Mouse (Mus musculus): Measurements from ENCODE around the gene Vmn1r188.
"Not testable (repeated sequence)": the region's sequence is repeated elsewhere in the genome, so short reads cannot be mapped to it uniquely, and the experiment has no call there.

Gene Vmn1r188

GRCm38 (mm10) chr13:22084140-22084539 lies at the start of gene Vmn1r188:
TSS of gene Vmn1r188 (plus strand) at chr13:22084440.
- DNase-seq = not testable (repeated sequence)

GRCm38 (mm10) chr13:22034443-22035266 lies 49.6 kb upstream of the Vmn1r188 start:
- no peak for DNase-seq

GRCm38 (mm10) chr13:22035267-22036148 lies 48.7 kb upstream of the Vmn1r188 start, which contains the start of the genes Hist1h2ah and Hist1h2bk:
TSS of gene Hist1h2ah (minus strand) at chr13:22035568.
TSS of gene Hist1h2bk (plus strand) at chr13:22035870.
- peak; percentile 84 for DNase-seq

- DNase-seq = no peak
These were observed 47.9 kb upstream of the Vmn1r188 start for GRCm38 (mm10) chr13:22036149-22036956.

- DNase-seq = no peak
These were observed 47.3 kb upstream of the Vmn1r188 start for GRCm38 (mm10) chr13:22036986-22037385.

GRCm38 (mm10) chr13:22037415-22037814 lies 46.8 kb upstream of the Vmn1r188 start:
- no peak for DNase-seq

DNA sequence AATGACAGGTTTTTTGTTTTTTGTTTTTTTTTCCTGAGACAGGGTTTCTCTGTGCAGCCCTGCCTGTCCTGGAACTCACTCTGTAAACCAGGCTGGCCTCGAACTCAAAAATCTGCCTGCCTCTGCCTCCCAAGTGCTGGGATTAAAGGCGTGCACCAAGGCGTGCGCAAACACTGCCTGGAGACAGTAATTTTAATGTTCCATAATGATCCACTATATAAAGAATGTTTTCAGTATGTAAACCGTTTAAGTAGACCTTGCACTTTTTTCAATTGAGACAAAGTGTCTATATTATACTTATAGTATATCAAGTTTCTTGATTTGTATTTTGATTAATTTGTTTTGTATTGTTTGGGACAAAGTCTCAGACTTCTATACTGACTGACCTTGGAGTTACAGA lies 44.9 kb upstream of the Vmn1r188 start:
- DNase-seq = no peak

GRCm38 (mm10) chr13:22039951-22040463 lies 44.2 kb upstream of the Vmn1r188 start:
- DNase-seq = no peak

DNA sequence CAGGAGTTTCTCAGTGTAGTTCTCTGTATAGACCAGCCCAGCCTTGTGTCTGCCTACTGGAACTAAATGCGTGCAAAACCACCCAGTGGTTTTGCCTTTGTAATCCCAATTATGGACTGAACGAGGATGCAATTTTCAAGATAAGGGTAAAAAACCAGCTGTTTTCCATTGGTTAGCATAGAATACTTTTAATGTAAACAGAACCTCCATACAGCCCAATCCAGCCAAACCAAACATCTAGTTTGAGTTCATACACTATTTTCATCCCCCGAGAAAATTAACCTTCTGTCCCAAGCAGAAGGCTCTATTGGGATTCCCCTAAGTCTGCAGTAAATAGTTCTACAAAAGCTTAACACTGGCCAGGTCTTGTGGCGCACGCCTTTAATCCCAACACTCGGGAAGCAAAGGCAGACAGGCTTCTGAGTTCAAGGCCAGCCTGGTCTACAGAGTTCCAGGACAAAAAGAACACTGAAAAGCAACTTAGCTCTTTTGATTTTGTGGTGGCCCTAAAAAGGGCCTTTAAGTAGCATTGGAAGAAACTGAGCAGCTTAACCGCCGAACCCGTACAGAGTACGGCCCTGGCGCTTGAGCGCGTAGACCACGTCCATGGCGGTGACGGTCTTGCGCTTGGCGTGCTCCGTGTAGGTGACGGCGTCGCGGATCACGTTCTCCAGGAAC lies 43.6 kb upstream of the Vmn1r188 start:
- no peak for DNase-seq

GRCm38 (mm10) chr13:22041142-22041536 lies 43.1 kb upstream of the Vmn1r188 start, which contains the start of gene Hist1h4i:
TSS of gene Hist1h4i (minus strand) at chr13:22041362.
- DNase-seq = peak; percentile 97

DNA sequence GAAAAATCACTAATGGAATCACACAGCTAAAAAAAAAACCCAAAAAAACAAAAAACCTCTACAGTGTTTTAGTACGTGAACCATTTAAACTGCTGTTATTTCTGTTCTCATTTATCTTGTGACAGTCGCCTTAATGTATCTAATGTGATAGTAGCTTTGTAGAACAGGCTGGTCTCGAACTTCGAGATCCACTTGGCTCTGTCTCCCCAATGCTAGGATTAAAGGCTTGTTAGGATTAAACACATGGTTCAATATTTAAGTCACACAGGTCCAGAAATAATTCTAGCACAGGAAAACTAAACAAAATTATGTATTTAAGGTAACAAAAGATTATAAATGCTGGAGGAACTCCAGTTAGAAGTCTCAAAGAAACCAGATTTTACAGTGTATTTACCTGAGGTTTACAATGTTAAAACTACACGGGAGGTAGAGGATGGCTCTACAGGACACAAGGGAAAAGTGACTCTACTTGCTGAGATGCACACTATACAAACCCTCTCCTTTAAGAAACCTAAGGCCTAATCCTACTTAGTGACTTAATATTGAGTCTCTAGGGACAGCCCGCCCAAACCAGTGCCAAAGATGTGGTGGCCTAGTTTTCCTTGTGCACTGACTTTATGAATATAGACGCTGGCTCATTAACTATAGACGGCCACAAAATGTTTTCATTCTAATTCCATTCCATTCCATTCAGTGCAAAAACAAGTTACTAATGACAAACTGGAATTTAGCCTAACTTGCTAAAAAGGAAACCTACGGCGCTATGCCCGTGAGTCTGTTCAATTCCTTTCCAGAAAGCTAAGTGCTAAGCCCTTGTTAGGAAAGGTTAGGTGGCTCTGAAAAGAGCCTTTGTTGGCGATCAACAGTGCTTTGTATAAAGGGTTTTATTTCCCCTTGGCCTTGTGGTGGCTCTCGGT lies 42.3 kb upstream of the Vmn1r188 start:
- DNase-seq = no peak

GRCm38 (mm10) chr13:22042568-22043502 lies 41.4 kb upstream of the Vmn1r188 start, which contains the start of the genes Hist1h2ag and Hist1h2bj:
TSS of gene Hist1h2ag (minus strand) at chr13:22042944.
TSS of gene Hist1h2bj (plus strand) at chr13:22043214.
- DNase-seq = peak; percentile 85

DNA sequence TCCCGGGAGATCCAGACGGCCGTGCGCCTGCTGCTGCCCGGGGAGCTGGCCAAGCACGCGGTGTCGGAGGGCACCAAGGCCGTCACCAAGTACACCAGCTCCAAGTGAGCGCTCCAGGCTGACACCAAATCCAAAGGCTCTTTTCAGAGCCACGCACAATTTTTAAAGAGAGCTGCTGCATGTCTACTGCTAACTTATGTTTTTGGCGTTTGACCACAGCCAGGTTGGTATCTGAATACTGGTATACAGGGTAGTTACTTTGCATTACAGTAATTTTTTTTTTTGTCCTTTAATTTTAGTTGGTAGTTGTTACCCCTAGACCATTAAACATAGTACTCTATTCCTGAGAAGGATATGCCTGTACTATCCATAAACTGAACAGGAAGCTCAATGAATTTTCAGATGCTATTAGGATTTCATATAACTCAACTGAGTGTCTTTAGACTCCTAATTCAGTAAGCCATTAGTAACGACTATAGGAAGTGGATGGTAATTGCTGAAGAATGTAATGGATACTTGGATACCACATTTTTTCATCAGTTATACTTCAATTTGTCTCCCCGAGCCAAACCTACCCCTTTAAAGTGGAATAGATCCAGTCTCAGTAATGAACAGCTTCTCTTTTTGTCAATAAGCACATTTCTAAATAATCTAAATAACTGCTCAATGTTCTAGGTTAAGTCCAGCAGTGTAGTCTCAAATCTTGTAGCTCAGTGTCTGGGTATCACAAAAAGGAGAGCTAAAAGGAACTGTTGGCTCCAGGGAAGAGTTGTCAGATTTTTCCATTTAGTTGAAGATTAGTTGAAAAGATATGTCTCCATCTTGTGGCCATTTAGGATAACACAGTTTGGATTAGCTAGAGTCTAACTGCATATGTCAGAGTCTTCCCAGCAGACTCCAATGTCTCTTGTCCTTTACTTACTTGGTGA lies 40.5 kb upstream of the Vmn1r188 start:
- no peak for DNase-seq

DNA sequence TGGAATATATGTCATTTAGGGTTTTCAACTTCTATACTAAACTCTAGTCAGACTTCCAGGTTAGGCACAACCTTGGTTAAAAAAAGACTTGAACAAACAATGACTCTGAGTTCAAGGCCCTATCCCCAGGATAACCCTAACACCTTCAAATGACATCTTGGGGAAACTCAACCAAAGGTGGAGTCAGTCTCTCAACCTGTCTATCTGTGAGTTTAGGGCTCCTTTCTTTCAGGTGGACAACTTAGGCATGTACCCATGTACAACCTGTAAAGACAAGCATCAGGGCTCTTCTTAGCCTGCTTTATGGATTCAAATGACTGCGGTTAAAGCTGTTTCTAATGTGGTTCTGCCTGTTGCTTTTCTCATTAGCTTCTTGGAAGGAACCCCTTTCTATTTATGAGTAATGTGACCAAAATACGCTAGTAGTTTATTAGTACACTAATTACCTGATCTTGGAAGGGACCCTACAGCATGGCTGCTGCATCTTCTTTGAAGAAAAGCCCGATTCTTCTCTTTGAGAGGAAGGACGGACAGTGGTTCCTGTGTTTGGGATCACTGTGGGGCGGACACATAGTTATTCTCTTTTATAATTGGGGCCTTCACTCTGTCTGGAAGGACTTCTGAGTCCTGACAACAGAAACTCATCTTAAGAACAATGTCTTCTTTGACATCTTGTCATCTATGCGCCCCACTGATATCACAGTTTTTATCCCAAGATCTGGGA lies 39.6 kb upstream of the Vmn1r188 start:
- no peak for DNase-seq

DNA sequence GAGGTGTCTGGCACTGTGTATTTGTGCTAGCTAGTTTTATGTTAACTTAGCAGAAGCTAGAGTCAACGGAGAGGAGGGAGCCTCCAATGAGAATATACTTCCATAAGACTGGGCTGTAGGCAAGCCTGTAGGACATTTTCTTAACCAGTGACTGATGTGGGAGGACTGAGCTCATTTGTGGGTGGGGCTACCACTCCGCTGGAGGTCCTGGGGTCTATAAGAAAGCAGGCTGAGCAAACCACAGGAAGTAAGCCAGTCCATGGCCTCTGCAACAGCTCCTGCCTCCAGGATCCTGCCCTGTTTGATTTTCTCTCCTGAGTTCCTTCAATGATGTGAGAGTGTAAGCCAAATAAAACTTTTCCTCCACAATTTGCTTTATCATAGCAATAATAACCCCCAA lies 38.9 kb upstream of the Vmn1r188 start:
- no peak for DNase-seq

DNA sequence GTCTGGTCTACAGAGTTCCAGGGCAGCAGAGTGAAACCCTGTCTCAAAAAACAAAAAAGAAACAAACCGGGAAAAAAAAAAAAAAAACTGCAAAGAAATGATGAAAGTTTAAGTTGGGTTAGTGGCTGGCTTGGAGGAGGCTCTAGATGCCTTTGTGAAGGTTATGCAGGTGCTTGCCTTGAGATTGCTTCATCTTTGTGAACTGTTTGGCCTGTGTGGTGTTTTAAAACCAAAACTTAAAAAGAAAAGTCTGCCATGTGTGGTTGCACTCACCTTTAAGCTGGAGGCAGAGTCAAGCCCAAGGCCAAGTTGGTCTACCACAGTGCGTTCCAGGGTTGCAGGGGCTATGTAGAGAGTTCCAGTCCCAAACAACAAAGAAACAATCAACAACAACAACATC lies 35.2 kb upstream of the Vmn1r188 start:
- DNase-seq = no peak

DNA sequence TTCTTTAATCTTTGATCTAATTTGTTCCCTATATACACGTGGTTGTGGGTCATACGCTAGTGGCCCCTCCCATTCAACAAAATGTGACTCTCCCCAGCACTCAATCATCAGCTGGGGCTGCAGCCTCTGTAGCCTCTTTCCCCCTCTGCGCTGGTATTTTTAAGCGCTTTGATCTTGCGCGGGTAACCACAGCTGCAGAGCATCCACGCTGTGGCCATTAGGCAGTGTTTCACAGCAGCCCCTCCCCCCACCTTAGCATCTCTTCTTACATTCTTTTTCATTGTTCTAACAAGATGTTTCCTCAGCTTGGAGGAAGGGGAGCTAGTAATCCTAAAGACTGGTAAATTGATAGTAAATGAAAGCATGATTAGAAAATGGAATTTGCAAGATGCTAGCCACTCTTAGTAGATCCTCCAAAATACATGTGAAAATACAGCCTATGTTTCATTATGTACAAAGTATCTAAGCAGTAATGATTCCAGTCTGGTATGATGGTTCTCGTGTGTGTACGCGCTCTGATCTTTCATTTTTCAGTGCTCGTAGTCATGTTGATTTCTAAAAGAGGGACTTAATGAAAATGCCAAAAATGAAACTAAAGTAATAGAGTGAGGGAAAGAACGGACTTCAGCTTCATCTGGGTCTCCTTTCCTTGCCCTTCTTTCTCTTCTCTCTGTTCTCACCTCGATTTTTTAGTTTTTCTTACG lies 34.4 kb upstream of the Vmn1r188 start:
- peak; percentile 59 for DNase-seq
